9 mouse cellular contexts compared by ENCODE assay signal in genomic region chr5:4325813-4326212, GRCm38 (mm10).
DNase-seq lines count a peak whose midpoint lies in the region; ATAC-seq and TF ChIP-seq lines count a peak whose summit lies in the region.
"Had no signal": no experiment of that assay in that cellular context is flagged by ENCODE, and none has a peak within 500 bp of the region (broad histone marks: within the 10 kb centered on the region; RNA-seq: fewer than 3 reads in every experiment).

No protein-coding gene starts in this region.

- TF ChIP-seq CTCF in kidney, postnatal 0 days (IDR thresholded peaks at IDR 0.05; ENCODE audit: low read depth), result no peak
- TF ChIP-seq CTCF in liver, embryonic 14.5 days (IDR thresholded peaks at IDR 0.05; ENCODE audit: low read depth), result no peak

- no peak for ATAC-seq in kidney, postnatal 0 days (replicated peaks; ENCODE audit: low FRiP score, low read depth)
- ATAC-seq in liver, embryonic 14.5 days (ENCODE audit: insufficient read depth), result peak; percentile 60; the same call in 1 of the 2 replicates
- peak; percentile 82 for ATAC-seq in stomach, embryonic 15.5 days (ENCODE audit: insufficient read depth, low FRiP score, low read depth)
- no peak for ATAC-seq in megakaryocyte, adult 5-6 weeks (ENCODE audit: poor library complexity, severe bottlenecking)
- ATAC-seq: midbrain, embryonic 16.5 days had no signal

- H3K4me2 ChIP-seq in kidney, postnatal 0 days (ENCODE audit: low read length), result no peak overlapping the region
- H3K4me2 ChIP-seq in liver, embryonic 14.5 days (ENCODE audit: low read depth), result no peak overlapping the region
- no peak overlapping the region for H3K4me2 ChIP-seq in stomach, embryonic 15.5 days

- TF ChIP-seq EP300 in liver, embryonic 14.5 days (IDR thresholded peaks at IDR 0.05; ENCODE audit: low read depth), result no peak

- DNase-seq in kidney, postnatal 0 days (ENCODE audit: low spot score), result peak; percentile 69
- DNase-seq in kidney, adult 9 months, result no peak
- DNase-seq in heart, embryonic 10.5 days (ENCODE audit: low spot score), result peak; percentile 90
- DNase-seq in liver, embryonic 14.5 days (ENCODE audit: low read depth in 3 of 3, low spot score in 3 of 3), result no peak
- DNase-seq in cerebellum, adult 11-12 months, result no peak
- DNase-seq in urinary bladder, postnatal 10 days (ENCODE audit: low spot score), result no peak

- no peaks in the 10 kb centered on the region for H3K4me1 ChIP-seq in kidney, postnatal 0 days (replicated peaks; ENCODE audit: insufficient read depth, low read length)
- H3K4me1 ChIP-seq in heart, embryonic 10.5 days, result peaks cover 23% of the 10 kb centered on the region
- H3K4me1 ChIP-seq in liver, embryonic 14.5 days (replicated peaks; ENCODE audit: control insufficient read depth in 2 of 2, insufficient read depth in 2 of 2, low read length in 1 of 2), result peaks cover 0 to 6% of the 10 kb centered on the region in 2 experiments; a peak in 2 of 4 replicates
- 0 out of 2 replicates have a peak, but pooled peaks cover 6% of the 10 kb centered on the region for H3K4me1 ChIP-seq in stomach, embryonic 15.5 days

- no peaks in the 10 kb centered on the region for H3K36me3 ChIP-seq in kidney, postnatal 0 days (ENCODE audit: insufficient read depth, low read length)
- H3K36me3 ChIP-seq in heart, embryonic 10.5 days, result no peaks in the 10 kb centered on the region
- no peaks in the 10 kb centered on the region for H3K36me3 ChIP-seq in liver, embryonic 14.5 days (replicated peaks; ENCODE audit: control insufficient read depth, insufficient read depth, low read depth)
- no peaks in the 10 kb centered on the region for H3K36me3 ChIP-seq in stomach, embryonic 15.5 days

- H3K4me3 ChIP-seq in kidney, postnatal 0 days (replicated peaks; ENCODE audit: low read depth, low read length), result no peak overlapping the region
- no peak overlapping the region for H3K4me3 ChIP-seq in heart, embryonic 10.5 days
- no peak overlapping the region for H3K4me3 ChIP-seq in liver, embryonic 14.5 days (ENCODE audit: insufficient read depth in 1 of 2, low read depth in 2 of 2, low read length in 2 of 2)
- H3K4me3 ChIP-seq in stomach, embryonic 15.5 days (replicated peaks), result no peak overlapping the region

- H3K27me3 ChIP-seq in kidney, postnatal 0 days (ENCODE audit: insufficient read depth, low read length), result no peaks in the 10 kb centered on the region
- H3K27me3 ChIP-seq in heart, embryonic 10.5 days (ENCODE audit: insufficient read depth, poor library complexity, severe bottlenecking), result no peaks in the 10 kb centered on the region
- H3K27me3 ChIP-seq in liver, embryonic 14.5 days (ENCODE audit: control insufficient read depth, insufficient read depth, low read length), result no peaks in the 10 kb centered on the region
- no peaks in the 10 kb centered on the region for H3K27me3 ChIP-seq in stomach, embryonic 15.5 days (replicated peaks)

- H3K27ac ChIP-seq in kidney, postnatal 0 days, result no peak overlapping the region
- H3K27ac ChIP-seq in heart, embryonic 10.5 days, result peak overlapping the region; percentile 86
- no peak overlapping the region for H3K27ac ChIP-seq in liver, embryonic 14.5 days
- peak overlapping the region; percentile 16; the same call in 1 of the 2 replicates for H3K27ac ChIP-seq in stomach, embryonic 15.5 days

- H3K9ac ChIP-seq in kidney, postnatal 0 days (ENCODE audit: low read depth, low read length), result no peak overlapping the region
- no peak overlapping the region for H3K9ac ChIP-seq in liver, embryonic 14.5 days (replicated peaks)
- H3K9ac ChIP-seq in stomach, embryonic 15.5 days, result no peak overlapping the region

- H3K9me3 ChIP-seq in kidney, postnatal 0 days (replicated peaks; ENCODE audit: low read length), result no peaks in the 10 kb centered on the region
- H3K9me3 ChIP-seq in heart, embryonic 10.5 days, result no peaks in the 10 kb centered on the region
- no peaks in the 10 kb centered on the region for H3K9me3 ChIP-seq in liver, embryonic 14.5 days (ENCODE audit: control insufficient read depth, low read length)
- no peaks in the 10 kb centered on the region for H3K9me3 ChIP-seq in stomach, embryonic 15.5 days

- 6% methylated on average over 3 of the region's 3 CpGs for WGBS in kidney, postnatal 0 days
- 3% methylated on average over 3 of the region's 3 CpGs for WGBS in heart, embryonic 10.5 days
- 6% methylated on average over 3 of the region's 3 CpGs for WGBS in liver, embryonic 14.5 days (ENCODE audit: insufficient replicate concordance)
- WGBS in stomach, embryonic 15.5 days, result 3% methylated on average over 3 of the region's 3 CpGs

Comparison
In these comparisons a context has a peak if more than half of its experiments do, and no peak if none do; other contexts are left out.
1. DNase-seq: peak in kidney, postnatal 0 days (single experiment) and heart, embryonic 10.5 days (single experiment); none in kidney, adult 9 months (single experiment), liver, embryonic 14.5 days (0 of 3), cerebellum, adult 11-12 months (single experiment) and urinary bladder, postnatal 10 days (single experiment).
2. ATAC-seq: peak in liver, embryonic 14.5 days (single experiment) and stomach, embryonic 15.5 days (single experiment); none in kidney, postnatal 0 days (single experiment) and megakaryocyte, adult 5-6 weeks (single experiment).
3. H3K27ac ChIP-seq: peak in heart, embryonic 10.5 days (single experiment) and stomach, embryonic 15.5 days (single experiment); none in kidney, postnatal 0 days (single experiment) and liver, embryonic 14.5 days (single experiment).